Mouse (Mus musculus) neural tube, embryonic 10.5 days (tissue): Measurements from ENCODE around the gene Capn7.

Experiments used
- DNase-seq: peaks from one replicate; pipeline ENCODE4 v3.0.0-alpha.2; 2017; ENCODE audit warnings: low spot score; ENCODE audit errors: extremely low spot score

Capn7 gene

GRCm38 (mm10) chr14:31395629-31396199 is 59.3 kb downstream of the Capn7 start:
- DNase-seq = no peak

GRCm38 (mm10) chr14:31396428-31396827 is 60.0 kb downstream of the Capn7 start:
- no peak for DNase-seq

GRCm38 (mm10) chr14:31397353-31397752 is 60.9 kb downstream of the Capn7 start:
- DNase-seq = no peak

- DNase-seq = no peak
These were observed 61.6 kb downstream of the Capn7 start for GRCm38 (mm10) chr14:31397791-31398595.

- no peak for DNase-seq
These were observed 62.4 kb downstream of the Capn7 start for GRCm38 (mm10) chr14:31398819-31399218.

GRCm38 (mm10) chr14:31399271-31399670 is 62.8 kb downstream of the Capn7 start:
- no peak for DNase-seq

GRCm38 (mm10) chr14:31400246-31400645 is 63.8 kb downstream of the Capn7 start:
- no peak for DNase-seq

GRCm38 (mm10) chr14:31400896-31401295 is 64.5 kb downstream of the Capn7 start:
- no peak for DNase-seq

- no peak for DNase-seq
These were observed 65.5 kb downstream of the Capn7 start for GRCm38 (mm10) chr14:31401918-31402427.

- no peak for DNase-seq
These were observed 66.3 kb downstream of the Capn7 start for GRCm38 (mm10) chr14:31402693-31403092.

- no peak for DNase-seq
These were observed 67.1 kb downstream of the Capn7 start for GRCm38 (mm10) chr14:31403556-31403955.

GRCm38 (mm10) chr14:31403995-31404394 is 67.6 kb downstream of the Capn7 start:
- no peak for DNase-seq

- no peak for DNase-seq
These were observed 68.2 kb downstream of the Capn7 start for GRCm38 (mm10) chr14:31404663-31405062.

GRCm38 (mm10) chr14:31405652-31406051 is 69.2 kb downstream of the Capn7 start:
- DNase-seq = no peak

- DNase-seq = no peak
These were observed 69.8 kb downstream of the Capn7 start for GRCm38 (mm10) chr14:31406154-31406810.

GRCm38 (mm10) chr14:31407208-31407607 is 70.8 kb downstream of the Capn7 start:
- DNase-seq = no peak

- DNase-seq = no peak
These were observed 71.6 kb downstream of the Capn7 start for GRCm38 (mm10) chr14:31407911-31408604.

GRCm38 (mm10) chr14:31408666-31409065 is 72.2 kb downstream of the Capn7 start:
- DNase-seq = no peak

- DNase-seq = no peak
These were observed 73.8 kb downstream of the Capn7 start for GRCm38 (mm10) chr14:31410123-31410724.

GRCm38 (mm10) chr14:31410737-31411136 is 74.3 kb downstream of the Capn7 start:
- DNase-seq = no peak

- DNase-seq = no peak
These were observed 76.2 kb downstream of the Capn7 start for GRCm38 (mm10) chr14:31412651-31413056.
